Mouse (Mus musculus) CD4-positive, CD25-positive, alpha-beta regulatory T cell, adult 2 months (primary cell): ENCODE results near the gene Unc13d.
"Not testable (repeated sequence)": the region's sequence is repeated elsewhere in the genome, so short reads cannot be mapped to it uniquely, and the experiment has no call there.

Source experiments
- DNase-seq: peaks from one replicate; pipeline ENCODE4 v3.0.0-alpha.2; 2012; ENCODE audit warnings: low read depth, low spot score

Gene Unc13d

GRCm38 (mm10) chr11:116022256-116022780 lies 55.4 kb downstream of the Unc13d start:
- peak; percentile 36 for DNase-seq

DNA sequence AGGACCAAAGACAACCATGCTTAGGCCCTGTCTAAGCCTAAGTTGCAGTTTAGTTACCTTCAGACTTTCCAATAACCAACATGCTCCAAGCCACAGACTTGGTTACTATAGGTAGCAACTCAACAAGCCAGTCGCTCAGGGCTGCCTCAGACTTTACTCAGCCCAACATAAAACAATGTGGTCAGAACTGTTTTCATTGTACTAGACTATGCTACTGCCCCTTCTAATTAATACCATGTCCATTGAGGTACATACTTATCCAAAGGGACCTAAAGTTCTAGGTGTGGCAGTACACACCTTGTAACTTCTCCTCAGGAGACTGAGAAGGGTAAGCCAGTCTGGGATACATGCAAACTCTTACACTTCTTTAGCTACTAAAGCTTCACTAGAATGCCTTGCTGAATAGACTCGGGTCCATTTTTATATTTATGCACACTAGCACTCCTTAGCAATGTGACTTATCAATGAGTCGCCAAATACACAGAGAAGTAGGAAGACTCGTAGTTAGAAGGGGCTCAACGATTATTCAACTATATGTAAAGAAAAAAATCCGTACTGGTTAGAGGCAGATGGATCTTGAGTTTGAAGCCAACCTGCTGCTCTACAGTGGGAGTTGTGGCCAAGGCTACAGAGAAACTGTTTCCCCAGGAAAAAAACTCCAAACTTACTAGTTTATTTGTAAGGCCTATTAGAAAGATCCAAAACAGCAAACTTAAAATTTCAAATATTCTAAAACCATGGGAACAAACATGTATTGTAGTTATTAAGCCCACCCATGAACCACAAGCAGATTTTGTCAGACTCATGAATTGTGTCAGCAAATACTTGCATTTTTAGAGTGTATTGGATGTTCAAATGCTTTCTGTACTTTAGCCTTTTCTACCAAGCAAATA lies 56.2 kb downstream of the Unc13d start:
- peak; percentile 38 for DNase-seq

DNA sequence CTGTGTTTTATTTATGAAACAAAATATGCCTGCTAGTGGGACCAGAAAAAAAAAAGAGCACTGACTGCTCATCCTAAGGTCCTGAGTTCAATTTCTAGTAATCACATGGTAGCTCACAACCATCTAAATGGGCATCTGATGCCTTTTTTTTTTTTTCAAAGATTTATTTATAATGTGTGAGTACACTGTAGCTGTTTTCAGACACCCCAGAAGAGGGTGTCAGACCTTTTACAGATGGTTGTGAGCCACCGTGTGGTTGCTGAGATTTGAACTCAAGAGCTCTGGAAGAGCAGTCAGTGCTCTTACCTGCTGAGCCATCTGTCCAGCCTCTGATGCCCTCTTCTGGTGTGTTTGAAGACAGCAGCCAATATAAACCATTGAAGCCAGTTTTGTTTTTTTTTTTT lies 57.2 kb downstream of the Unc13d start:
- DNase-seq, result peak; percentile 62

DNA sequence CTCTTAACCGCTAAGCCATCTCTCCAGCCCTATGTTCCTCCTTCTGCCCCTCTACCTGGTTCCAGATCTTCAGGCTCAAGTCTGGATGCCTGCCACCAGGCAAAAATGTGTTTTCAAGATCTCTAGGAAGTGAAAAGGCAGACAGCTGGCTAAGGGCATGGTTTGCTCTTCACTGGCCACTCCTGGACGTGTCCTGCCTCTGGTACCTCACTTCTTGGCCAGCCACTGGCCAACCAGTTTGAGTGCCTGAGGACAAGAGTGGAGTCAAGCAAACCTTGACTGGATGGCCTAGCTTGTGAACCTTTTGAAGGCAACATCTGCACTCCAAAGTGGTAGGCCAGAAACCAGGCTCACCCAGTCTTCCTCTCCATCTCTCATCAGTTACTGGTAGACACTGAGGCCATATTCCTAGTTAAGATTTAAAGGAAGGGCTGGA lies 57.8 kb downstream of the Unc13d start:
- DNase-seq, result peak; percentile 38

DNA sequence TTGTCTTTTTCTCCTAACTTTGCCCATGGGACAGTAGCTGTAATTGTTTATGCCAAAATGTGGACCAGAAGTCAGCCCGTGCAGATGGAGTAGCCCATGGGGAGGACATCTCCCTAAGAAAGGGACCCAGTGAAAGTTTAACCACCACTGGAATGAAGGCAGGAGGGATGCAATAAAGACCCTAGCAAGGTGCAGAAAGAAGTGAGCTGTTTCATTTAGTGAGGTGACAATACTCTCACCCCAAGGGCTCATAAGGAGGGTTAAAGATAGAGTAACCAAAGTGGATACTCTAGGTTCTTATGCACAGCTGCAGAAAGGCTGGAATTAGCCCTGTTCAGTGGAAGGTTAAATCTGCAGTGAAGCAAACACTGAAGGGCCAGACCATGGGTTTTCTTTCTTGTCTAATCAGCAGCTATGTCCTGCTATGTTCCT lies 58.4 kb downstream of the Unc13d start:
- no peak for DNase-seq

DNA sequence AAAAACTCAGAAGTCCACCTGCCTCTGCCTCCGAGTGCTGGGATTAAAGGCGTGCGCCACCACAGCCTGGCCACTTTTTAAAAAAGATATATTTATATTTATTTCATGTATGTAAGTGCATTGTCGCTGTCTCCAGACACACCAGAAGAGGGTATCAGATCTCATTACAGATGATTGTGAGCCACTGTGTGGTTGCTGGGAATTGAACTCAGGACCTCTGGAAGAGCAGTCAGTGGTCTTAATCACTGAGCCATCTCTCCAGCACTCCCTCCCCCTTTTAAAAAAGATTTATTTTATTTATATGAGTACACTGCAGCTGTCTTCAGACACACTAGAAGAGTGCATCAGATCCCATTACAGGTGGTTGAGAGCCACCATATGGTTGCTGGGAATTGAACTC lies 58.9 kb downstream of the Unc13d start:
- not testable (repeated sequence) for DNase-seq

DNA sequence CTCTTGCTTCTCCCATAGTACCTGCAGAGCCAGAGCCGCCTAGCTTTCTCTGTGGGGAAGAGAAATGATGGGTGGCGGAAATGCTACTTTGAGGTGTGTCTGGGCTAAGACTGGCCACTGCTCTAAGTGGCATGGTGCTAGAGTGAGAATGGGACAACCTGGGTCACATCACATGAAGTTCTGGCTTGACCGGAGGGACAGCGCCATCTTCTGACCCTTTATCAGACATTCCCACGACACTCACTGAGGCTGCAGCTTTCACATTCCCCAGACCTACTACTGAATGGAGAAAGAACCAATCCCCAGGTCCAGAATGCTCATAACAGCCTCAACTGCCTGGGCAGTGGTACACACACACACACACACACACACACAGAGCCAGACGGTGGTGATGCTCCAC lies 59.7 kb downstream of the Unc13d start:
- peak; percentile 55 for DNase-seq

- no peak for DNase-seq
These were observed 62.9 kb downstream of the Unc13d start for GRCm38 (mm10) chr11:116014821-116015220.

GRCm38 (mm10) chr11:116012262-116012947 lies 65.4 kb downstream of the Unc13d start, which contains the start of gene Galk1:
Gene Galk1 (minus strand): TSS chr11:116012719.
- peak; percentile 94 for DNase-seq
